Mouse (Mus musculus) frontal cortex, adult 2 months (tissue): ENCODE data around the gene Gm13539. TPM values are rescaled to one million over a fixed set of nuclear protein-coding genes. Genes with fewer than 3 reads are reported as not detected.
"Not testable (repeated sequence)": the region's sequence is repeated elsewhere in the genome, so short reads cannot be mapped to it uniquely, and the experiment has no call there.

ENCODE experiments used
- DNase-seq, 2 experiments: peaks; one replicate each; pipeline ENCODE4 v3.0.0; 2022; ENCODE audit warnings: low spot score in 1 of 2; ENCODE audit errors: extremely low spot score in 1 of 2
- polyA plus RNA-seq: library from polyadenylated mRNA; depleted of rRNA; stranded (reverse); fragments of >200 nt; gene quantifications from 2 replicates; pipeline ENCODE4 v1.2.3, GENCODE M21; 2012; rRNA removed

Gm13539 gene
- not detected in 2 replicates for polyA plus RNA-seq

DNA sequence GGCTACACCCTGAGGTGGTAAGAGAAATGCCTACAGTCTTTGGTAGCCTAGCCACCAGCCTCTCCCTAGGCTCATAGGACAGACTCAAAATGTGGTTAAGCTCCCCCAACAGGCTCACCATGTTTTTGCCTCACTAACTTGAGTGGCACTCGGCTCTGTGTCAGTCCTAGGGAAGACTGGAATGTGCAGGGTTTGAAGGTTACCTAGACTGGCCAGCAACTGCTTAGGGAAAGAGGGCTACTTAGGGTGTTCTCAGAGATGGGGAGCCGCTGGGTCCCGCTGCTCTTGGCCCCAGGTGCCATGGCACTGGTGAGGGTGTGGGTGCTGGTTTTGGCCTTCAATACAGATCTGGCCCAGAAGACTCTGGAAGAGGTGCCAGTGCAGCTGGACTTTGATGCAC lies at the start of gene Gm13539:
Gm13539 (plus strand) TSS at position 301 of the 400 bp plus-strand sequence.
- no peak for DNase-seq

DNA sequence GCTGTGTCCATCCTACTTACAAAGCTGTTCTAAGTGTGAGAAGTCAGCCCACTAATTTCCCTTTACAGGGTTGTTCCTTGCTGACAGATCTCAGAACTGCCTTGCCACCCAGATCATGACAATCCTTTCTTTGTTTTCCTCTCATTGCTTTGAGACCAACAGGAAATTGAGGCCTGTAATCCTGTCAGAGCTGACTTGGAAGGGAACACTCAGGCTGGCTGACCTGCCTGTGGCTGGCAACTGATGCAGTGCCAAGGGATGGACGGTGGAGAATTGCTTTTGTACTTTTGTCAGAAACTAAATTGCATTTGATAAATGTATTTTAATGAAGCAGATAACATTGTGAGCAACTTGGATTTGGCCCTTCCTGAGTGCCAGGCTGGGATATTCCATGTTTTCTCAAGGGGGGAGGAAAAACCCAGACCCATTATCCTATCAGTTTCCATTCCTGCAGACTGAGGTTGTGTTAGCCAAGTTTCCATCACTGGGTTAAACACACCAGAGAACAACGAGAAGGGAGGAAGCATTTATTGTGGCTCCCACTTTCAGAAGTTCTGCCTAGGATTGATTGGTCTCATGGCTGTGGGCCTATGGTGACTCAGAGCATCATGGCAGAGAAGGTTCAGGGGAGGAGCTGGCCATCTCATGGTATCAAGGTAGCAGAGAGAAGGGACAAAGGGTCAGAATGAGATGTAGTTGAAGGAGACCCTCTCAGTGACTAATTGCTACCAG lies 48.7 kb upstream of the Gm13539 start:
- DNase-seq = no peak

DNA sequence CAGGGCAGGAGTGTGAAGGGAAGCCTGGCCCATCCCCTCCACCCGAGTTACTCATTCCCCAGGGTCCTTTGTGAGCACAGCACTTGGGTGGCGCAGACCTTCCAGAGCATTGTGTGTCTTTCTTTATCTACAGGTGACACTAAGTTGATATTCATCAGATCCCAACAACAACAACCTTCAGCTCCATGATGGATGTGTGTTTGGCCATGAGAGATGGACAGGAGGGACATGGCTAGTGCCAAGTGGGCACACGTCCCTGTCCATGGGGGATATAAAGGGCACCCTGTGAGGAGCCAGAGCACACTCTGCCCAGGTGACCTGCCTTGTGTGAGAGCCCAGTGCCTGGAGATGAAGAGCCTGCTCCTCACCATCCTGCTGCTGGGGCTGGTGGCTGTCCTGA lies 45.3 kb upstream of the Gm13539 start, which contains the start of gene Obp2b:
Obp2b (plus strand) TSS at position 301 of the 400 bp plus-strand sequence.
- DNase-seq = not testable (repeated sequence)

DNA sequence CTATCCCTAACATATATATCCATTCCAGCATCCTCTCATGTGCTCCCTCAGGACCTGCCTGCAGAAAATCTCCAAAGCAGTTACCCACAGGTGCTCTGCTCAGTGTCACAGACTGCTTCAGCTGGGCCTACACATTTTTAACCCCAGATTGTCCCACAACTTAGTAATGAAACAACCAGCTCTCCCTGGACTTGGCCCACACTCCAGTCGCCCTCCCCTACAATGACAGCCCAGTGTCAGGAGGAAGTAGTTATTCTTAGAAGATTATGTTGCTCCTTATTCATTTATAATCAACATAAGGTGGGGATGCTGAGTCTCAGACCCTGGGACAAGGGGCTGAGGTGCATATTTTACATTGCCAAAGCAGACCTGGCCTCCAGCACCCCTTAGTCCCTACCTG lies 40.4 kb upstream of the Gm13539 start:
- DNase-seq = no peak

DNA sequence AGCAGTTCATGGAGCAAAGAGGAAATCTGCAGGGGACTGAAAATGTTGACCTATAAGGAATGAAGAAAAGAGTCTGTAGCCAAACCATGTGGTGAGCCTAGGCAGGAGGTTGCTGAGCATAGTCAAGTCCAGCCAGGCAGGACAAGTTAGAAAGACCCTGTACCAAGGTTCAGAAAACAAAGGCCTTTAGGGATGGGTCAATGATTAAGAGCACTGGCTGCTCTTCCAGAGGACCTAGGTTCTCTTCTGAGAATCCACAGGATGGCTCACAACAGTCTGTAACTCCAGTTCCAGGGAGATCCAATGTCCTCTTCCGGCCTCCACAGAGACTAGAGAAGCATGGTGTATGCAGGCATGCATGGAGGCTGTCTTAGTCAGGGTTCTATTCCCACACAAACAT lies 27.9 kb upstream of the Gm13539 start:
- DNase-seq = no peak

DNA sequence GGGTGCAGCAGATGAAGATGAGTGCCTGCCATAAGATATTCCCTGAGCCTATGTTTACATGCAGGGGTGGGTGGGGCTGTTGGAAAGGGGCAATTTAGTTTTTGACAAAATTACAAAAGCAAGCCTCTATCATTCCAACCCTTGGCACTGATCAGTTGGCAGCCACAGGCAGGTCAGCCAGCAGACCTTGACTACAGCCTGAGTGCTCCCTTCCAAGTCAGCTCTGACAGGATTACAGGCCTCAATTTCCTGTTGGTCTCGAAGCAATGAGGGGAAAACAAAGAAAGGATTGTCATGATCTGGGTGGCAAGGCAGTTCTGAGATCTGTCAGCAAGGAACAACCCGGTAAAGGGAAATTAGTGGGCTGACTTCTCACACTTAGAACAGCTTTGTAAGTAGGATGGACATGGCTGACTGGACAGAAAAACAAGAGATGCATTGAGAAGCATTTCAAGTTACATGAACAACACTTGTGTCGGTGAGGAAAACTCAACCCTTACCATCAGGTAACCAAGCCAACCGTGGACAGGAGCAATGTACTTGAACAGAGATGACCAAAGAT lies 23.9 kb upstream of the Gm13539 start:
- DNase-seq = no peak

DNA sequence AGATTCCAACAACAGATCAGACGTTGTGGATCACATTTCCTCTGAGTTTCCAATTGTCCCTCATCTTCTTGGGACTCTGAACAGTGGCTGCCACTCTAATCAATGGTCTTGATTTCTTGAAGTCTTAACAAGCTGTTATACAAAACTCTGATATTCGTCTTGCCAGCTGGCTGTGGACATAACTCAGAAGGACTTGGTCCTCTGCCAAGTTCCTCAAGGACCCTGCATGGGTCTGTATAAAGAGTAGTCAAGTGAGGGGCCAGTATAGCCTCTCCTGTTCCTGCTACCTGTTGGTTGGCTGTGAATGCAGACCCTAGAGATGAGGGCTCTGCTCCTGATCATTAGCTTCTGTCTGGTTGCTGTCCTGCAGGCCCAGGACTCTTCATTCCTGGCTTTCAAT lies 16.8 kb upstream of the Gm13539 start, which contains the start of gene Lcn3:
Lcn3 (plus strand) TSS at position 301 of the 400 bp plus-strand sequence.
- no peak for DNase-seq

DNA sequence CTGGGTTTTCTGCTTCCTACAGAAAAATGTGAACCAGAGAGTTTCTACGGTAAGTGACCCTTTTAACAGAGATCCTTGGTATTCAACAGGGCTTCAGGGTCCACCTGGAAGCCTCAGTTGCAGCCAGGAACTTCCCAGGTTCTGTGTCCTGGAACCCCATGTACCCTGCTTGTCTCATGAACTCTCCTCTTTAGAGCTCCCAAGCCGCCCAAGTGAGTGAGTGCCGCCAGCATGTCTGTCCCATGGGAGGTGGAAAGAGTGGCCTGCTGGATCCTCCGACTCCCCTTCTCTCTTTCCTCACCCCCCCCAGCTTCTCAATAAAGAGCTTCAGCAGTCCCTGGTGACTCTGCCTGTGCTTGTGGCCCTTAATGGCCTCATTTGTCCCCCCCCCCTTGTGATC lies 14.3 kb upstream of the Gm13539 start:
- no peak for DNase-seq

DNA sequence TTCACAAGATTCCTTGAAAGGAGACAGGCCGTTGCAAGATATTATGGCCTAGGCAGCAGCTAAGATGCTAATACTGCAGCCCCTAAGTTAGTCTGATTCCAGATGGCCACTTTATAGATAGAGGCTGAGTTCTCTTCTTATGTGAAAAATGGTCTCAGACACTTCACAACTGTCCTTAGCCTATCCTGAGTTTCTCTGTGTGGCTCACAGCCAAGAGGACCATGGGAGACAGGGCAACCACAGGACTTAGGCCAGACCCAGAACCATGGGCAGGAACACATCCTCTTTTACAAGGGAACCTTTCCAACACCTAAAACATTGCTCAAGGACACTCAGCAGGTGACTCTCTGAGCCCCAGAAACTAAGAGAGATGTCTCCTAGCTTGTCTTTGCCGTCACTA lies 8.6 kb upstream of the Gm13539 start:
- DNase-seq = no peak

DNA sequence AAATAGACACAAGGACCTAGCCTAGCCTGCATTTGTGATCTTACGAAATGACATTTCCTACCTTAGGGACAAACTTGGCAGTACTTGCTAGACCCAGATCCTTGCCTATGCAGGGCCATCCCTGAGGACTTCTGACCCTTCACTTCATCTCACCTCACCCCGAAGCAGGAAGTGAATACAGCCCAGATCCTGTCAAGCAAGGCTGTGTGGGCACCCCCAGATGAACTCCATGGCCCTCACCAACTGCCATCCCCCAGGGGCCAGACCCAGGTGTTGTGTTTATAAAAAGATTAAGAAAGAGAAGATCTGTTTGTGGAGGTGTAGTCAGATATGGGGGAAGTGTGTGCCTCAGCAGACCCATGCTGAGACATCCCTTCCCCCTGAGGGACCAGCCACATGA lies 7.4 kb upstream of the Gm13539 start:
- DNase-seq = no peak

DNA sequence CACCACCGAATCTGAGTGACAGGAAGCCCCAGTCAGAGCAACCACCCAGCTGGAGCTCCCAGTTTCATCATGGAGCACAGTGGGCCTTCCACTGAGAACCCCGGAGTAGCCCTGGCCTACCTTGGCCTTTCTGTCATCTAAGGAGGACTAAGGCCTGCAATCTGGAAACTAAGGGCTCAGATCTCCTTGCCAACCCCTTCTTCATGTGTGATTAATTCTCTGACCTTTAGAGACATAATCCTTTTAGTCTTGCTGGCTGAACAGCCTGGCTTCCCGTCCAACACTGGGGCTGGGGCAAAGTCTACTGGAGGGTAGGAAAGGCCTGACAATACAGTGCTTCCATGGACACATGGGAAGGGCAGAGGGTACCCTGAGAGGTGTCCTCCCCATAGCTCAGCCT lies 6.1 kb upstream of the Gm13539 start:
- no peak for DNase-seq

DNA sequence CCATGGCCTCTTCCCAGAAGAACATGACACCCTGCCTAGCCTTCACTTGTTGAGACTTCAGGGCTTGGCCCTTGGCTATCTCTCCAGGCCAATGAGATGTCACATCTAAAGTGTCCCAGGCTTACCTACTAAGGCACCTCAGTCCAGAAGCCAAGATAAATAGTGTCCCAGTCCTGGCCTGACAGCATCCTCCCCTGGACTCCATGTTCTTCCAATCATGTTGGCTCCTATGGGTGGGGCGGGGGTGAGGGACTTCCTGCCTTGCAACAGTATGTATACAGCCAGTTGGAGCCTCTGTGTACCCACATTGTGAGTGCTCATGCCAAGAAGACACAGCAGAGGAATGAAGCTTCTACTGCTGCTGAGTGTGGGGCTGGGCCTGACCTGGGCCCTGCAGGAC lies 5.3 kb upstream of the Gm13539 start, which contains the start of gene Lcn11:
Lcn11 (plus strand) TSS at position 301 of the 400 bp plus-strand sequence.
- no peak for DNase-seq

DNA sequence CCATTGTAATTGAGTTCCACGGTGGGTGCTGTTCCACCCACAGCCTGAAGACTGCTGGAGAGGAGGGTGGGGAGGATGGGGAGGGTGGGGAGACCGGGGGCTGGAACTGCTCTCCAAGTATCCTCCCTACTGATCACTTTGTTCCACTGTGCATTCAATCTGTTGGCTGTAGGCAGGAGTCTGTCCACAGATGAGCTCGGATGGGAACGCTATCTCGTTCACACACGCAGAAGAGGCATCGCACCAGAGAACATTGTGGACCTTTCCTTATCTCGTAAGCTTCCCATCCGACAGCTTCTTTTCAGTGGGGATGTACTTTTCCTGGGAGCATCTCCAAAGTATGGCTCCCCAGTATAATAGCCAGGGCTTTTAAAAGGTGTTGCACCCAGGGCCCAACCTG lies 3.0 kb upstream of the Gm13539 start:
- DNase-seq = no peak

DNA sequence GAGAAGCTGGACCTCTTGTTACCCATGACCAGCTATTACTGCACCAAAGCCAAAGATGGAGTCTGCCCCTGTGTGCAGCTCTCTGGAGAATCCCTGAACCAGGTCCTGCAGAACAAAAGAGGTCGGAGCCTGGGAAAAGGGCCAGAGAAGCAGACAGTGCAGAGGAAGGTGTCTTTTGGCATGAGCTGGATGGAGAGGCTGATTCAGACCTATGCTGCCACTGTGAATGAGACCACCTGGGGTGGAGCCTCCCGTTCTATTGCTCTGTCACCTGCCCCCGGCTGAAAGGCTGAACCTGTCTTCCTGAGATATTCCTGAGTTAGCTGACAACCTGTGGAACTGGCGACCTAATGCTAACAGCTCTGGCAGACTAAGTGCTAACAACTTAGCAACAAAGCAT lies 1.1 kb upstream of the Gm13539 start:
- DNase-seq = no peak

DNA sequence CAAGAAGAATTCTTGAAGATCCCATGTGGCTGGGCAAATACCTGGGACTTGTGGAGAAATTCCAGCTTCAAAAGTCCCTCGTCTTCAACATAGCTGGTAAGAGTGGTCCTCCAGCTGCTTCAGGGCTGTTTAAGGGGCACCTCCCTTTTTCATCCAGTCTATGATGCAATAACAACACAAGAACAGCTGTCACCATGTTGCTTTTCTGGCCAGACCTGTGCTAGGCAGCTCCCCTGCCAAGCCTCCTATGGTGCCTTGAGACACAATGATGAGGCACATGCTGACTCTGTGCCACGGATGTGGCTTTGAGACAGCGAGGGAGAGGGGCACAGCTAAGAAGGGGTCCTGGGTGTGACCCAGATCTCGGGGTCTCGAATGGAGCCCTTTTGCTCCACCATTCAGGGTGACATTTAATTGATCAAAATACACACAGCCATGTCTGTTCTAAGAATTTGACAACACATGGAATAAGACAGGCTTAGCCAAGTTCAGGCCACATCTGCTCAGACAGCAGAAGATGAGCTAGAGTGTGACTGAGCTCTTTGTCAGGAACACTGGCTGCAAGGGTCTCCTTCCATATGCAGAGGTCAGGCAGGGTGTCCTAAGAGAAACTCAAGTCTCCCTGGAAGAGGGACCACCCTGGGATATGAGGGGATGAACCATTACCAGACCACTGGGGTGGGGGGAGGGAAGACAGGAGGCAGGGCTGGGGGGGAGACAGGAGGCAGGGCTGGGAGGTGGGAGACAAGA lies 3.7 kb downstream of the Gm13539 start:
- DNase-seq = no peak

DNA sequence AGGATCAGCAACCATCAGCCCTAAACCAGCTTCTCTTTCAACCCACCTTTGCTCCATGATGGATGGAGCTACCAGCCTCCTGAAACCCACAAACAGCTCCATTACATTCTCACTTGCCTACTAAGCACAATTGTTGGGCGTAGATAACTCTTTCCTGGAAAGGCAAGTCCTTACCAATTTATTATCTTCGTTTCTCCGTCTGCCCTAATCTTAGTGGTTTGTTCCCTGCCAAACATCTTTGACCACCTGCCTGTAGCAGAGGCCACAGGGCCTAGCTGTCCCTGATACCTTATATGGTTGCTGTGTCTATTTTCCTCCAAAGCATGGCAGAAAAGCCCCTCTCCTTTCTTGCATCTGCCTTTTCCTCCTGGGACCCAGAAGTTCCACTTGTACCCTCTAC lies 7.0 kb downstream of the Gm13539 start:
- no peak for DNase-seq

DNA sequence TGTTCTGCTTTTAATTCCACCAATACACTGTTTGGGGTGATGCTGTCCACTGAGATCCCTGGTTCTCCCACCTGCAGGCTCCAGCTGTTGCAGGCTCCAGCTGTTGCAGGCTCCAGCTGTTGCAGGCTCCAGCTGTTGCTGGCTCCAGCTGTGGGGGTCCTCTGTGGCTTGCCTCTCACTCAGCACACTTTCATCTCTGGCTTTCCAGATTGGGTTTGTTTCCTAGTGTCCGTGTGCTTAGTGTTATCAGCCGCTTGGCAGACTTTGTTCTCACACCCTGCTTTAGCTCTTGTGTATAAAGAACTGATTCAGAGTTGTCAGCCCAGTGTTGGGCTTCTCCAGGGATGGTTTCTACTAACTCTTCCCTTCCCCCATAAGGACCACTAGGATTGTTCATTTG lies 15.6 kb downstream of the Gm13539 start:
- DNase-seq = no peak

DNA sequence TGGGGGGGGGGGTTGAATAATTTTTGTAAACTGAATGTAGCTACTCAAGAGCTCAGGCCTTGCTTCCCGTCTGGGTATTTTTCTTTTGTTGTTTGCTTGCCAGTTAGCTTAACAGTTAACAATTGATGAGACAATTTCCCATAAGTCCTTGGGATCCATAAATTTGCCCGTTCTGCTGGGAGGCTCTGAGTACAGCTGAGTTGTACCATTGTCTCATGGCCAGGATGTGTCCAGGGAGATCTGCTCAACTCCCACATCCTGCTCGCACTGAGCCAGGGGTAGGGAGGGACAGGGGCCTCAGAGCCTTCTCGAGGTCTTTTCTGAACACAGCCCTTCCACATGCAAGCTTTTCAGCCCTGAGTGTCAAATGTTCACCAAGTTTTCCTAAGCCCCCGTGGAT lies 16.0 kb downstream of the Gm13539 start:
- no peak for DNase-seq

DNA sequence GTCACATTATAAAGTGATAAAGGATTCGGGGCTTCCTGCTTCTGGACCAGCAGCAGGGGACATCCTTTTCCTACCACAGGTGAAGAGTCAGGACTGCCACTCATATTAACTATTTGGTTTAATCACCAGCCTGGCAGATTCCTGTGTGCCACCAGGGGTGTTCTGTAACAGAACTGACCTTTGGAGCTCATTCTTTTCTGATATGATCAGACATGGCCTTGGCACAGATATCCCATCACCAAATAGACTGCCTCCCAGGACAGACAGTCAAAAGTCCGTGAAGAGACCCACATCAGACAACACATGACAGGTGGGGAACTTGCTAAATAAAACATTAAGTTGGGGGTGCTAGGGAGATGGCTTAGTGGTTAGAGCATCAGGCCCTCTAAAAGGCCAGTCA lies 29.7 kb downstream of the Gm13539 start:
- DNase-seq = no peak

DNA sequence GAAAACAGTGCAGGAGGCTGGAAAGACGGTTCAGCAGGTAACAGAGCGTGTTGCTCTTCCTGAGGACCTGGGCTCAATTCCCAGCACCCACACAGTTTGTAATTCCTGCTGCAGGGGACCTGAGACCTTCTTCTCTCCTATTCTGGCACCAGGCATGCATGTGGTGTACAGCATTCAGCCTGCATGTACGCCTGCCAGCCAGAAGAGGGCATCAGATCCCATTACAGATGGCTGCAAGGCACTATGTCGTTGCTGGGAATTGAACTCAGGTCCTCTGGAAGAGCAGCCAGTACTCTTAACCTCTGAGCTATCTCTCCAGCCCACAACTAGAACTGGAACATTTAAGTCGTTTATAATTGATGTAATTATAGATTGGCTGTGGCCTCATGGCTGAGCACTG lies 31.3 kb downstream of the Gm13539 start:
- no peak for DNase-seq

DNA sequence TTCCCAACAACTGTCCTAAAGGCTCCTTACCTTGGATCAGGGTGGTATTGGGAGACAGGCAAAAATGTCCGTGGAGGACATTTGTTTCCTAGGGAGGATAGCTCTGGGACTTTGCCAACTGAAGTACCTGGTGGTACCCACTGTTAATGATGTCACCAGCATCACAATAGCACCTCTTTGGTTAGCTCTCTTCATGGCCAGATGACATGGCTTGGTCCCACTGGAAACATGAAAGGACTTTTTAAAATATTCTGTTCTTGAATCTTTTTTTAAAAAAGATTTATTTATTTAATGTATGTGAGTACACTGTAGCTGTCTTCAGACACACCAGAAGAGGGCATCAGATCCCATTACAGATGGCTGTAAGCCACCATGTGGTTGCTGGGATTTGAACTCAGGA lies 33.7 kb downstream of the Gm13539 start, which contains the start of gene Glt6d1:
Glt6d1 (minus strand) TSS at position 101 of the 400 bp plus-strand sequence.
- DNase-seq = not testable (repeated sequence)
